In the genomic region with DNA sequence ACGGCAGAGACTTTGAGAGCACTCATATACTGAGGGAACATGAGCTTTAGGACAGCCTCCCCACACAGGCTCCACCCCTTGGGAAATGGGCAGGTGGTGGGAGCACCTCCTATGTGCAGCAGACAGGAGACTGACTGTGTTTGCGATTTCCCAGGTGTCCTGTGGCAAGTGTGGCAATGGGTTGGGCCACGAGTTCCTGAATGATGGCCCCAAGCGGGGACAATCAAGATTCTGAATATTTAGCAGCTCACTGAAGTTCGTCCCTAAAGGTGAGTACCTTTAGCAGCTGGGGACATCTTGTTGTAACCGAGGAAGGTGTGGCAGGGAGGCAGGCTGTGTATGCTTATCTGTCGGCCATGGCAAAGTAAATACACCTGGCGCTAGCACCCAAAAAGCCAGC, we compare ENCODE assay signal across 27 mouse cellular contexts. TPM values are rescaled to one million over a fixed set of nuclear protein-coding genes. Genes with fewer than 3 reads are reported as not detected.
"Had no signal": no experiment of that assay in that cellular context is flagged by ENCODE, and none has a peak within 500 bp of the region (broad histone marks: within the 10 kb centered on the region; RNA-seq: fewer than 3 reads in every experiment).

No protein-coding gene starts in this region.

- H3K9me3 ChIP-seq: heart, embryonic 13.5 days; heart, embryonic 15.5 days; hindbrain, embryonic 10.5 days; hindbrain, embryonic 12.5 days; intestine, embryonic 15.5 days; limb, embryonic 10.5 days; limb, embryonic 12.5 days; liver, embryonic 12.5 days had no signal

- H3K4me3 ChIP-seq: gastrocnemius, adult 2 months; heart, adult 2 months; heart, embryonic 13.5 days; heart, embryonic 15.5 days; hindbrain, embryonic 10.5 days; hindbrain, embryonic 12.5 days; intestine, embryonic 15.5 days; layer of hippocampus, adult 2 months; left cerebral cortex, adult 2 months; limb, embryonic 10.5 days; limb, embryonic 12.5 days; liver, embryonic 12.5 days had no signal

- H3K9ac ChIP-seq: heart, embryonic 13.5 days; heart, embryonic 15.5 days; hindbrain, embryonic 12.5 days; hindbrain, embryonic 14.5 days; intestine, embryonic 15.5 days; limb, embryonic 12.5 days; liver, embryonic 12.5 days had no signal

- ATAC-seq: forebrain, embryonic 16.5 days; hindbrain, embryonic 16.5 days; inflammation-experienced regulatory T-cells, adult 6 months; intestine, embryonic 15.5 days; liver, embryonic 12.5 days had no signal

- H3K4me2 ChIP-seq: heart, embryonic 11.5 days; heart, embryonic 13.5 days; heart, embryonic 15.5 days; hindbrain, embryonic 12.5 days; hindbrain, embryonic 14.5 days; intestine, embryonic 15.5 days; limb, embryonic 12.5 days; liver, embryonic 12.5 days had no signal

- H3K27ac ChIP-seq: gastrocnemius, adult 2 months; heart, adult 2 months; heart, embryonic 13.5 days; heart, embryonic 15.5 days; hindbrain, embryonic 10.5 days; hindbrain, embryonic 12.5 days; hindbrain, embryonic 14.5 days; intestine, embryonic 15.5 days; layer of hippocampus, adult 2 months; left cerebral cortex, adult 2 months; limb, embryonic 10.5 days; limb, embryonic 12.5 days; liver, embryonic 12.5 days had no signal

- H3K27me3 ChIP-seq: heart, embryonic 13.5 days; heart, embryonic 15.5 days; hindbrain, embryonic 12.5 days; intestine, embryonic 15.5 days; limb, embryonic 12.5 days; liver, embryonic 12.5 days had no signal

- DNase-seq: gastrocnemius, adult 2 months; gastrocnemius, postnatal 10 days; gastrocnemius, postnatal 25 days; heart, adult 2 months; heart, postnatal 4 days; kidney, adult 18-20 months; kidney, adult 8-10 months; kidney, postnatal 10 days; kidney, postnatal 25 days; kidney, postnatal 4 days had no signal

RNA-seq across cellular contexts. Expression of gene Rpl3l, which starts 12.3 kb away (rescaled TPM):
- polyA plus RNA-seq: forebrain, embryonic 16.5 days; hindbrain, embryonic 10.5 days; hindbrain, embryonic 12.5 days; hindbrain, embryonic 14.5 days; hindbrain, embryonic 16.5 days; inflammation-experienced regulatory T-cells, adult 6 months; intestine, embryonic 15.5 days; kidney, embryonic 14.5 days; limb, embryonic 10.5 days; limb, embryonic 12.5 days; limb, embryonic 14.5 days; liver, embryonic 12.5 days had no signal

RNA-seq across cellular contexts. Expression of gene Hs3st6, which starts 12.9 kb away (rescaled TPM):
- polyA plus RNA-seq: forebrain, embryonic 16.5 days; inflammation-experienced regulatory T-cells, adult 6 months; liver, embryonic 12.5 days had no signal
